Mouse (Mus musculus): Measurements from ENCODE around the gene Vps26b. TPM values are rescaled to one million over a fixed set of nuclear protein-coding genes. Genes with fewer than 3 reads are reported as not detected.

Vps26b gene
- 11.4 TPM for polyA plus RNA-seq (2017; shearing (Covaris generic))

DNA sequence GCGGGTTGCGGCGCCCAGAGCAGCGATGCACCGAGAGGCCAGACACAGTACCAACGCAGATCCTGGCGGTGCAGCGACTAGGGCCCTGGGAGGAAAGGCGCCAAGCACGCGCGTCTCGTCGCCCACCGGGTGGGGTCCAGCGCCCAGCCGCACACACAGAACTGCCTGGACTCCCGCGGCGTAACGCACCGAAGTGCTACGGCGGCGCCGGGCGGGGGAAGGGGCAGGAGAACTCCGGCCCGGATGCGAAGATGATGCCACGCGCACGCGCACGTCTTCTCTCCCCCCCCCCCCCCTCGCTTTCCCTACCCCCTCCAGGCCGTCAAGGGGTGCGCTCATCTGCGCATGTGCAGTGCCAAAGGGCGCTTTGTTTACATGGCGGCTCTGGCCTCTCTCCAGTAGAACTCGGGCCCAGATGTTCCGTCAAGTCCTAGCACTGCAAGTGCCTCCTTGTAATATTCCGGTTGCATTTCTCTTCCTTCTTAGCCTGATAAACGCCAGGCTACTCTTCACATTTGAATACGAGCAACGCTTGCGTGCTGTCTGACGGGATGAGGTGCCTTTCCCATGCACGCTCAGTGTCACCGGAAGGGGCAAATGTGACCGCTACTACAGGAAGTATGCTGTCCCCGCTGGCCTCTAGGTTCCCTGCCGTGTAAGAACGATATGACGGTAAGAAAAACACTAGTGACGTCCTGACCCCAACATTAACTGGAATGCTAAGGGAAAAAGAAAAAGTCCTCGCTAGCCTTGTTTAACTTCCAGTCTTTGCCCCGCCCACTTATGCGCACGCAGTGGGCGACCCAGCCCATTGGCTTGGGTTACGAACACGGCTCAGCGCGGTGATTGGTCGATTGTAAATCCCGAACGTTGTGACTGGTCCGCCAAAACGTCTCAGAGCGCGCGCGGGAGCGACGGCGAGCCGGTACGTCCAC is at the start of gene Vps26b, which contains the start of gene Ncapd3:
TSS of gene Vps26b (minus strand) at position 238 of the 935 bp plus-strand sequence.
TSS of gene Ncapd3 (plus strand) at position 348 of the 935 bp plus-strand sequence.

DNA sequence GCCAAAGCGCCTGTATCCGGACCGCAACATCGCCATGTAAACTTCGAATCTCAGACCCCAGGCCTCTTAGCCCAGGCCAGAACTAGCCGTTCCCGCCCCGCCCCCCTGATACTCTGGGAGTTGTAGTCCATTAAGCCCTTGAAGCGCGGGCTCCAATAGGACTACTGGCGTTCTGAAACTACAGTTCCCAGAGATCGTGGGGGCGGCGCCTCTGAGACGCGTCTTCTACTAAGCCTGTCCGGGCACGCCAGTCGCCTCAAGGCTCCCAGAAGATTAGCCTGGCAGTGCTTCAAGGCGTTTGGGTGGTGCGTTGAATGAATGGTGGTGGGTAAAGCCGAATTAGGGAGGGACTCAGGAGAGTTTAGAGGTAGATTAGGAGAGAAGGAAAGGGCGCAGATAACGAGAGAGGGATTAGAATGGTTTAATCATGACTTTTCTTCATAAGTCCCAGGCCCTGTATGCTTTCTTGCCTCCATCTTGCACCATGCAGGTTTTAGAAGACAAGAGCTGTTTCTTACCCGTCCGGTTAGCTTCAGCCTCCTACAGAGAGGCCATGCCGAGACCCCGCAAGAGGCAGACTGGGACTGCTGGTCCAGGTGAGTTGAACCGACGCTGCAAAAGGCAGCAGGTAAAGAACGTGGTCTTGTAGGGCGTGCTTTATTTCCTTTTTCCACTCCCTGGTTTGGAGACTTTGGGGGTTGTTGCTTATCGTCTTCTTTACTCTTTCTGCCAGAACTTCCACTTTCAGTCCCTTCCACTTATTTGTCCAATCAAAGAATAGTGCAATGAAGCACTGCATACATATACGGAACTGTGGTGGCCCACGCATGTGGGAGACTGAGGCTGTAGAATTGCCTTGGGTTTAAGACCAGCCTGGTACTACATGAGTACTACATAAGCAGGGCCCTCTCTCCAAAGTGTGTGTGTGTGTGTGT is 30.1 kb downstream of the Vps26b start, which contains the start of the genes Acad8 and Thyn1:
TSS of gene Acad8 (minus strand) at position 106 of the 935 bp plus-strand sequence.
TSS of gene Thyn1 (plus strand) at position 250 of the 935 bp plus-strand sequence.

Other genes with a start within 250 kb of the Vps26b start
- gene Glb1l2, start 223.6 kb downstream of the Vps26b start, polyA plus RNA-seq (2017; shearing (Covaris generic)), result not detected
- gene Glb1l3, start 169.2 kb downstream of the Vps26b start, polyA plus RNA-seq (2017; shearing (Covaris generic)), result not detected
- 0.22 TPM for gene Gm1110, start 107.0 kb downstream of the Vps26b start, polyA plus RNA-seq (2017; shearing (Covaris generic))
- 39.2 TPM for gene Acad8, start 30.5 kb downstream of the Vps26b start, polyA plus RNA-seq (2017; shearing (Covaris generic))
- 95.9 TPM for gene Thyn1, start 30.4 kb downstream of the Vps26b start, polyA plus RNA-seq (2017; shearing (Covaris generic))
- gene Ncapd3, start 110 bp upstream of the Vps26b start, polyA plus RNA-seq (2017; shearing (Covaris generic)), result 41.7 TPM
- not detected for gene Jam3, start 125.4 kb upstream of the Vps26b start, polyA plus RNA-seq (2017; shearing (Covaris generic))

All from CD4-positive, CD25-positive, alpha-beta regulatory T cell, adult 9 weeks (primary cell).